Mouse (Mus musculus): ENCODE measurements at regions not wholly inside any gene's neighbourhood (a gene's known extent, or its start where the extent isn't known, plus 50 kb on each side); places are given as distances from the start of the nearest gene placed in this dataset.

- Histone ChIP-seq H3K4me3 (ENCODE audit: low read length) (no peak overlapping the region), H3K9me3 (ENCODE audit: low read length) (no peaks in the 10 kb centered on the region), H3K27ac (no peak overlapping the region), H3K36me3 (ENCODE audit: insufficient read depth, low read length) (no peaks in the 10 kb centered on the region), H3K4me2 (ENCODE audit: low read depth, low read length) (no peak overlapping the region), H3K4me1 (ENCODE audit: insufficient read depth, low read length) (peaks cover 5% of the 10 kb centered on the region), H3K9ac (replicated peaks; ENCODE audit: low read length) (no peak overlapping the region), H3K27me3 (ENCODE audit: insufficient read depth, low read length) (no peaks in the 10 kb centered on the region)
- DNase-seq (ENCODE audit: low spot score): no peak
- no peak for ATAC-seq
- whole genome bisulfite sequencing: 93% methylated on average over 4 of the region's 4 CpGs
- TF ChIP-seq CTCF (IDR thresholded peaks at IDR 0.05; ENCODE audit: low read depth): no peak
Observed at GRCm38 (mm10) chr3:105130228-105130627, 63.6 kb downstream of the 4930564D02Rik start.

GRCm38 (mm10) chr3:105131053-105131452, 64.4 kb downstream of the 4930564D02Rik start:
- 68% methylated on average over 6 of the region's 6 CpGs for WGBS
- H3K4me3 ChIP-seq (ENCODE audit: low read length): no peak overlapping the region

GRCm38 (mm10) chr3:105133011-105133410, 66.4 kb downstream of the 4930564D02Rik start:
- 93% methylated on average over 4 of the region's 4 CpGs for WGBS
- H3K27me3 ChIP-seq (ENCODE audit: insufficient read depth, low read length): no peaks in the 10 kb centered on the region
- H3K36me3 ChIP-seq (ENCODE audit: insufficient read depth, low read length): no peaks in the 10 kb centered on the region
- H3K9ac ChIP-seq (replicated peaks; ENCODE audit: low read length): no peak overlapping the region
- no peak overlapping the region for H3K4me2 ChIP-seq (ENCODE audit: low read depth, low read length)
- no peaks in the 10 kb centered on the region for H3K9me3 ChIP-seq (ENCODE audit: low read length)
- H3K4me1 ChIP-seq (ENCODE audit: insufficient read depth, low read length): peaks cover under 1% of the 10 kb centered on the region
- DNase-seq (ENCODE audit: low spot score): no peak
- no peak overlapping the region for H3K27ac ChIP-seq
- TF ChIP-seq CTCF (IDR thresholded peaks at IDR 0.05; ENCODE audit: low read depth): no peak
- no peak for ATAC-seq
- no peak overlapping the region for H3K4me3 ChIP-seq (ENCODE audit: low read length)

More at GRCm38 (mm10) chr3:105131053-105131452, 64.4 kb downstream of the 4930564D02Rik start:
- TF ChIP-seq CTCF (IDR thresholded peaks at IDR 0.05; ENCODE audit: low read depth): no peak
- Histone ChIP-seq H3K9me3 (ENCODE audit: low read length) (no peaks in the 10 kb centered on the region), H3K27ac (no peak overlapping the region), H3K9ac (replicated peaks; ENCODE audit: low read length) (no peak overlapping the region), H3K4me1 (ENCODE audit: insufficient read depth, low read length) (peaks cover 5% of the 10 kb centered on the region), H3K27me3 (ENCODE audit: insufficient read depth, low read length) (no peaks in the 10 kb centered on the region), H3K36me3 (ENCODE audit: insufficient read depth, low read length) (no peaks in the 10 kb centered on the region), H3K4me2 (ENCODE audit: low read depth, low read length) (no peak overlapping the region)
- no peak for ATAC-seq
- DNase-seq (ENCODE audit: low spot score): no peak

DNA sequence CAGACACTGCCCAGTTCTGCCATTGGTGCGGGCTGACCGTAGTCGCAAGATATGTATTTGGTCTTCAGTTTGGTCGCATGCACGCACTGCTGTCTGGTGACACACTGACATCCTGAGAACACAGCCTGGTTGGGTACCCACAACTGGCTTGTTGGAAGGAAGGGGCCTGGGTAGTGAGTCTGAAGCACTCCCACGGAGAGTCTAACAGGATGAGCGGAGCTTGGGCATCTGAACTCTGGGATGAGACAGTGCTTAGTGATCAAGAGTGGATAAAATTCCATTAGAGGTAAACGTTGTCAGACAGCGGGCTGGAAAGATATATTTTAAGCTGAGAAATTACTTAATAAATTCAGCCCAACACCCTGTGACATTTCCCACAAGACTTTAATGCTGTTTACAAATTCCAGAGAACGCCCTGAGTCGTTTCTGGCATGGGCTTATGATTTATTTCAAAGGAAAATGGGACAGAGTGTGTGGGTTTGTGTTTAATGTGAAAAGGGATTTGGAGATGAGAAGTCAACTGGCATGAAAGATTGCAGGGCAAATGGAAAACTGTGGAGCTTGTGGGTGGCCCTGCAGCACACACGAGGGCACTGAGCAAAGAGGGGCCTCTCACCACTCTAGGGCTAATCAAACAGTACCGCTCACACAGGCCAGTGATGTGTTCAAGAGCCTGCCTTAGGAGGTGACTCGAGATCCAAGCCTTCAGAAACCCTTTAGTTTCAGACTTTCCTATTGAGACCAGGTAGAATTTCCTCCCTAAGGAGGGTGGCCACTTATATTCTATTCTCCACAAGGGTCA, 74.7 kb downstream of the 4930564D02Rik start:
- H3K36me3 ChIP-seq (ENCODE audit: insufficient read depth, low read length): no peaks in the 10 kb centered on the region
- no peaks in the 10 kb centered on the region for H3K4me1 ChIP-seq (ENCODE audit: insufficient read depth, low read length)
- WGBS: 82% methylated on average over 14 of the region's 14 CpGs
- H3K9ac ChIP-seq (replicated peaks; ENCODE audit: low read length): no peak overlapping the region
- TF ChIP-seq CTCF (IDR thresholded peaks at IDR 0.05; ENCODE audit: low read depth): no peak
- no peaks in the 10 kb centered on the region for H3K27me3 ChIP-seq (ENCODE audit: insufficient read depth, low read length)
- no peak for DNase-seq (ENCODE audit: low spot score)
- no peak for ATAC-seq
- no peak overlapping the region for H3K27ac ChIP-seq
- H3K4me2 ChIP-seq (ENCODE audit: low read depth, low read length): no peak overlapping the region
- no peak overlapping the region for H3K4me3 ChIP-seq (ENCODE audit: low read length)
- H3K9me3 ChIP-seq (ENCODE audit: low read length): no peaks in the 10 kb centered on the region

- H3K9me3 ChIP-seq (ENCODE audit: low read length): no peaks in the 10 kb centered on the region
- no peak overlapping the region for H3K4me3 ChIP-seq (ENCODE audit: low read length)
- TF ChIP-seq CTCF (IDR thresholded peaks at IDR 0.05; ENCODE audit: low read depth): no peak
- H3K27me3 ChIP-seq (ENCODE audit: insufficient read depth, low read length): no peaks in the 10 kb centered on the region
- H3K27ac ChIP-seq: no peak overlapping the region
- H3K4me2 ChIP-seq (ENCODE audit: low read depth, low read length): no peak overlapping the region
- DNase-seq (ENCODE audit: low spot score) (no peak), ATAC-seq (peak; percentile 69; the same call in 1 of the 2 replicates)
- H3K9ac ChIP-seq (replicated peaks; ENCODE audit: low read length): no peak overlapping the region
- H3K36me3 ChIP-seq (ENCODE audit: insufficient read depth, low read length): no peaks in the 10 kb centered on the region
- H3K4me1 ChIP-seq (ENCODE audit: insufficient read depth, low read length): no peaks in the 10 kb centered on the region
Observed at GRCm38 (mm10) chr3:105142631-105143030, 76.0 kb downstream of the 4930564D02Rik start.

- no peak overlapping the region for H3K4me3 ChIP-seq (ENCODE audit: low read length)
Observed at GRCm38 (mm10) chr3:105151475-105152157, 85.0 kb downstream of the 4930564D02Rik start.

More at GRCm38 (mm10) chr3:105151475-105152157, 85.0 kb downstream of the 4930564D02Rik start:
- Histone ChIP-seq H3K27me3 (ENCODE audit: insufficient read depth, low read length) (no peaks in the 10 kb centered on the region), H3K4me1 (ENCODE audit: insufficient read depth, low read length) (0 out of 2 replicates have a peak, but pooled peaks cover 9% of the 10 kb centered on the region), H3K4me2 (ENCODE audit: low read depth, low read length) (0 out of 2 replicates have a peak overlapping the region, but pooled peaks have one; percentile 13), H3K27ac (no peak overlapping the region), H3K9ac (replicated peaks; ENCODE audit: low read length) (0 out of 2 replicates have a peak overlapping the region, but pooled peaks have one; percentile 17), H3K9me3 (ENCODE audit: low read length) (no peaks in the 10 kb centered on the region), H3K36me3 (ENCODE audit: insufficient read depth, low read length) (no peaks in the 10 kb centered on the region)
- TF ChIP-seq CTCF (IDR thresholded peaks at IDR 0.05; ENCODE audit: low read depth): peak; percentile 79
- 22% methylated on average over 11 of the region's 11 CpGs for WGBS
- ATAC-seq: peak; percentile 78
- peak; percentile 83 for DNase-seq (ENCODE audit: low spot score)
